Mouse (Mus musculus) intestine, embryonic 16.5 days (tissue): ENCODE measurements around the gene Pwwp2b. TPM values are rescaled to one million over a fixed set of nuclear protein-coding genes. Genes with fewer than 3 reads are reported as not detected.

Source experiments
- ATAC-seq: fragments of 200-750 bp; cut with Nextera tagmentation; 2 replicates; pipeline ENCODE4 v1.8.0; 2017; ENCODE audit warnings: moderate TSS enrichment, moderate library complexity
- H3K27ac ChIP-seq: fragments of 300-500 bp; sonication (generic); 2 replicates; pipeline ENCODE4 v1.5.1; 2014; ENCODE audit warnings: mild to moderate bottlenecking, low read length
- H3K27me3 ChIP-seq: fragments of 300-500 bp; sonication (generic); replicated peaks from 2 replicates; pipeline ENCODE4 v1.6.1; 2014; ENCODE audit warnings: low read length, control low read depth, mixed read lengths; ENCODE audit not compliant: control insufficient read depth, insufficient read depth
- H3K36me3 ChIP-seq: fragments of 300-500 bp; sonication (generic); 2 replicates; pipeline ENCODE4 v1.6.1; 2014; ENCODE audit warnings: low read length, control low read depth; ENCODE audit not compliant: control insufficient read depth, insufficient read depth
- H3K4me1 ChIP-seq: fragments of 300-500 bp; sonication (generic); 2 replicates; pipeline ENCODE4 v1.6.1; 2014; ENCODE audit warnings: low read length, control low read depth, mixed read lengths; ENCODE audit not compliant: control insufficient read depth, insufficient read depth
- H3K4me2 ChIP-seq: fragments of 300-500 bp; sonication (generic); 2 replicates; pipeline ENCODE4 v1.6.1; 2014; ENCODE audit warnings: low read depth, low read length, control low read depth
- H3K4me3 ChIP-seq: fragments of 300-500 bp; sonication (generic); 2 replicates; pipeline ENCODE4 v1.5.1; 2014; ENCODE audit warnings: mild to moderate bottlenecking, low read length
- H3K9ac ChIP-seq: fragments of 300-500 bp; sonication (generic); 2 replicates; pipeline ENCODE4 v1.6.1; 2014; ENCODE audit warnings: low read depth, low read length
- H3K9me3 ChIP-seq: fragments of 300-500 bp; sonication (generic); 2 replicates; pipeline ENCODE4 v1.6.1; 2016; ENCODE audit warnings: low read length, control low read depth; ENCODE audit not compliant: control insufficient read depth
- WGBS: fragments of 180-500 bp; shearing (Covaris S2); extraction: QIAGEN DNeasy Blood & Tissue Kit; methylation state at CpG from one replicate; pipeline ENCODE4 v1.1.7; 2014; 5-methylcytosine and 5-hydroxymethylcytosine counted together
- polyA plus RNA-seq: library from polyadenylated mRNA; unstranded; fragments of >200 nt; fragmentation: Nextera tagmentation; extraction: Ambion mirVana; gene quantifications from 2 replicates; pipeline ENCODE4 v1.2.1, GENCODE M21; 2015

Gene Pwwp2b
- polyA plus RNA-seq, 1 experiment from 2014 or later = 24.3 TPM

- Histone ChIP-seq H3K27me3 (no peaks in the 10 kb centered on the region), H3K4me2 (no peak overlapping the region), H3K4me3 (no peak overlapping the region), H3K9ac (no peak overlapping the region), H3K27ac (no peak overlapping the region), H3K9me3 (no peaks in the 10 kb centered on the region), H3K36me3 (no peaks in the 10 kb centered on the region), H3K4me1 (peaks cover 15% of the 10 kb centered on the region; the same call in 1 of the 2 replicates)
- no peak for ATAC-seq
- 77% methylated on average over 5 of the region's 5 CpGs for WGBS
Measured at GRCm38 (mm10) chr7:139221072-139221471, 27.2 kb upstream of the Pwwp2b start.

GRCm38 (mm10) chr7:139221856-139222255, 26.4 kb upstream of the Pwwp2b start:
- Histone ChIP-seq H3K4me1 (peaks cover 15% of the 10 kb centered on the region; the same call in 1 of the 2 replicates), H3K27ac (no peak overlapping the region), H3K27me3 (no peaks in the 10 kb centered on the region), H3K4me2 (no peak overlapping the region), H3K9ac (no peak overlapping the region), H3K36me3 (no peaks in the 10 kb centered on the region), H3K4me3 (no peak overlapping the region), H3K9me3 (no peaks in the 10 kb centered on the region)
- no peak for ATAC-seq
- WGBS = 85% methylated on average over 2 of the region's 2 CpGs

- Histone ChIP-seq H3K9ac (no peak overlapping the region), H3K27me3 (no peaks in the 10 kb centered on the region), H3K4me3 (no peak overlapping the region), H3K9me3 (no peaks in the 10 kb centered on the region), H3K4me2 (no peak overlapping the region), H3K36me3 (no peaks in the 10 kb centered on the region), H3K27ac (no peak overlapping the region), H3K4me1 (peaks cover 15% of the 10 kb centered on the region; the same call in 1 of the 2 replicates)
- ATAC-seq = no peak
- WGBS = 83% methylated on average over 4 of the region's 4 CpGs
Measured at GRCm38 (mm10) chr7:139222341-139222740, 25.9 kb upstream of the Pwwp2b start.

- no peak for ATAC-seq
Measured at GRCm38 (mm10) chr7:139224070-139224469, 24.2 kb upstream of the Pwwp2b start.

GRCm38 (mm10) chr7:139224725-139225124, 23.6 kb upstream of the Pwwp2b start:
- H3K9me3 ChIP-seq = no peaks in the 10 kb centered on the region
- H3K4me1 ChIP-seq = peaks cover 8% of the 10 kb centered on the region; the same call in 1 of the 2 replicates
- no peak overlapping the region for H3K9ac ChIP-seq
- no peaks in the 10 kb centered on the region for H3K36me3 ChIP-seq
- no peaks in the 10 kb centered on the region for H3K27me3 ChIP-seq
- no peak for ATAC-seq
- no peak overlapping the region for H3K27ac ChIP-seq
- 61% methylated on average over 8 of the region's 8 CpGs for WGBS
- H3K4me3 ChIP-seq = no peak overlapping the region
- H3K4me2 ChIP-seq = no peak overlapping the region

More at GRCm38 (mm10) chr7:139224070-139224469, 24.2 kb upstream of the Pwwp2b start:
- H3K9me3 ChIP-seq = no peaks in the 10 kb centered on the region
- H3K27ac ChIP-seq = no peak overlapping the region
- H3K36me3 ChIP-seq = no peaks in the 10 kb centered on the region
- no peak overlapping the region for H3K4me2 ChIP-seq
- H3K4me1 ChIP-seq = peaks cover 13% of the 10 kb centered on the region; the same call in 1 of the 2 replicates
- no peaks in the 10 kb centered on the region for H3K27me3 ChIP-seq
- H3K9ac ChIP-seq = 0 out of 2 replicates have a peak overlapping the region, but pooled peaks have one; percentile 5
- WGBS = 84% methylated on average over 1 of the region's 1 CpGs
- H3K4me3 ChIP-seq = no peak overlapping the region

GRCm38 (mm10) chr7:139226416-139226815, 21.9 kb upstream of the Pwwp2b start:
- Histone ChIP-seq H3K9me3 (no peaks in the 10 kb centered on the region), H3K9ac (no peak overlapping the region), H3K4me1 (0 out of 2 replicates have a peak, but pooled peaks cover 5% of the 10 kb centered on the region), H3K4me3 (no peak overlapping the region), H3K27ac (no peak overlapping the region), H3K4me2 (no peak overlapping the region), H3K36me3 (no peaks in the 10 kb centered on the region), H3K27me3 (no peaks in the 10 kb centered on the region)
- 84% methylated on average over 7 of the region's 7 CpGs for WGBS
- no peak for ATAC-seq

GRCm38 (mm10) chr7:139228447-139229171, 19.7 kb upstream of the Pwwp2b start:
- no peak overlapping the region for H3K4me2 ChIP-seq
- no peaks in the 10 kb centered on the region for H3K36me3 ChIP-seq
- H3K9me3 ChIP-seq = no peaks in the 10 kb centered on the region
- no peak overlapping the region for H3K9ac ChIP-seq
- WGBS = 68% methylated on average over 6 of the region's 6 CpGs
- H3K27me3 ChIP-seq = no peaks in the 10 kb centered on the region
- H3K4me3 ChIP-seq = no peak overlapping the region
- ATAC-seq = no peak
- no peak overlapping the region for H3K27ac ChIP-seq
- peaks cover 5% of the 10 kb centered on the region; the same call in 1 of the 2 replicates for H3K4me1 ChIP-seq

GRCm38 (mm10) chr7:139229837-139230236, 18.4 kb upstream of the Pwwp2b start:
- no peaks in the 10 kb centered on the region for H3K27me3 ChIP-seq
- H3K36me3 ChIP-seq = no peaks in the 10 kb centered on the region
- H3K27ac ChIP-seq = no peak overlapping the region
- 80% methylated on average over 5 of the region's 5 CpGs for WGBS
- H3K4me2 ChIP-seq = no peak overlapping the region
- ATAC-seq = no peak
- no peak overlapping the region for H3K4me3 ChIP-seq
- H3K9me3 ChIP-seq = no peaks in the 10 kb centered on the region
- no peak overlapping the region for H3K9ac ChIP-seq
- H3K4me1 ChIP-seq = peaks cover 16% of the 10 kb centered on the region

GRCm38 (mm10) chr7:139230241-139230640, 18.0 kb upstream of the Pwwp2b start:
- H3K36me3 ChIP-seq = no peaks in the 10 kb centered on the region
- no peaks in the 10 kb centered on the region for H3K9me3 ChIP-seq
- H3K9ac ChIP-seq = no peak overlapping the region
- WGBS = 63% methylated on average over 12 of the region's 12 CpGs
- no peak overlapping the region for H3K27ac ChIP-seq
- H3K4me2 ChIP-seq = no peak overlapping the region
- ATAC-seq = no peak
- H3K4me3 ChIP-seq = no peak overlapping the region
- peaks cover 16% of the 10 kb centered on the region for H3K4me1 ChIP-seq
- H3K27me3 ChIP-seq = no peaks in the 10 kb centered on the region
